26 mouse cellular contexts compared by ENCODE assay signal in genomic region chr10:89567391-89567790, GRCm38 (mm10). TPM values are rescaled to one million over a fixed set of nuclear protein-coding genes. Genes with fewer than 3 reads are reported as not detected.
A peak's percentile ranks its signal among the peaks of the same experiment; 100 is the strongest.
DNase-seq lines count a peak whose midpoint lies in the region; ATAC-seq and TF ChIP-seq lines count a peak whose summit lies in the region.
"Had no signal": no experiment of that assay in that cellular context is flagged by ENCODE, and none has a peak within 500 bp of the region (broad histone marks: within the 10 kb centered on the region; RNA-seq: fewer than 3 reads in every experiment).

No protein-coding gene starts in this region.

- H3K9me3 ChIP-seq in intestine, postnatal 0 days (ENCODE audit: control insufficient read depth): no peaks in the 10 kb centered on the region
- no peaks in the 10 kb centered on the region for H3K9me3 ChIP-seq in intestine, embryonic 16.5 days (ENCODE audit: control insufficient read depth, low read length)
- H3K9me3 ChIP-seq in megakaryocyte, embryonic 14.5 days: peaks cover 14% of the 10 kb centered on the region
- H3K9me3 ChIP-seq: embryonic facial prominence, embryonic 13.5 days; embryonic facial prominence, embryonic 15.5 days; forebrain, embryonic 10.5 days; forebrain, embryonic 12.5 days had no signal

- no peak overlapping the region for H3K27ac ChIP-seq in intestine, postnatal 0 days (ENCODE audit: low read depth, low read length)
- H3K27ac ChIP-seq in intestine, embryonic 16.5 days (ENCODE audit: low read length): no peak overlapping the region
- H3K27ac ChIP-seq: embryonic facial prominence, embryonic 13.5 days; embryonic facial prominence, embryonic 15.5 days; forebrain, embryonic 10.5 days; forebrain, embryonic 12.5 days had no signal

- no peaks in the 10 kb centered on the region for H3K36me3 ChIP-seq in intestine, postnatal 0 days (ENCODE audit: control insufficient read depth, insufficient read depth)
- H3K36me3 ChIP-seq in intestine, embryonic 16.5 days (ENCODE audit: control insufficient read depth, insufficient read depth, low read length): no peaks in the 10 kb centered on the region
- peaks cover 11% of the 10 kb centered on the region for H3K36me3 ChIP-seq in megakaryocyte, embryonic 14.5 days (replicated peaks; ENCODE audit: low read length)
- H3K36me3 ChIP-seq: embryonic facial prominence, embryonic 13.5 days; embryonic facial prominence, embryonic 15.5 days; forebrain, embryonic 10.5 days; forebrain, embryonic 12.5 days had no signal

- no peaks in the 10 kb centered on the region; the same call in 1 of the 2 replicates for H3K4me1 ChIP-seq in intestine, postnatal 0 days (replicated peaks; ENCODE audit: control insufficient read depth, insufficient read depth, low read length)
- H3K4me1 ChIP-seq in intestine, embryonic 16.5 days (ENCODE audit: control insufficient read depth, insufficient read depth, low read length): no peaks in the 10 kb centered on the region
- peaks cover 4% of the 10 kb centered on the region for H3K4me1 ChIP-seq in megakaryocyte, embryonic 14.5 days
- H3K4me1 ChIP-seq: embryonic facial prominence, embryonic 13.5 days; embryonic facial prominence, embryonic 15.5 days; forebrain, embryonic 10.5 days; forebrain, embryonic 12.5 days had no signal

- no peak for DNase-seq in ovary, postnatal 10 days (ENCODE audit: low spot score)
- DNase-seq: adrenal gland, adult 2 months; adrenal gland, postnatal 10 days; adrenal gland, postnatal 25 days; cerebellum, adult 11 months; cerebellum, adult 18-20 months; cerebellum, adult 8-10 months; cerebellum, adult 9-11 months; cerebellum, postnatal 14 days; cerebellum, postnatal 36 days; embryo, embryonic 11 days had no signal

- ATAC-seq in intestine, postnatal 0 days: peak; percentile 78
- no peak for ATAC-seq in intestine, embryonic 16.5 days
- ATAC-seq in megakaryocyte, adult 5-6 weeks (ENCODE audit: poor library complexity, severe bottlenecking): no peak
- ATAC-seq: forebrain, embryonic 14.5 days; forebrain, embryonic 16.5 days had no signal

- no peak overlapping the region for H3K4me3 ChIP-seq in intestine, postnatal 0 days (ENCODE audit: low read depth, low read length)
- no peak overlapping the region for H3K4me3 ChIP-seq in intestine, embryonic 16.5 days (ENCODE audit: low read length)
- peak overlapping the region; percentile 23 for H3K4me3 ChIP-seq in megakaryocyte, embryonic 14.5 days (replicated peaks)
- H3K4me3 ChIP-seq: embryonic facial prominence, embryonic 13.5 days; embryonic facial prominence, embryonic 15.5 days; erythroblast, embryonic 14.5 days; forebrain, embryonic 10.5 days; forebrain, embryonic 12.5 days had no signal

- H3K27me3 ChIP-seq in intestine, postnatal 0 days (replicated peaks; ENCODE audit: control insufficient read depth, insufficient read depth, low read length): no peaks in the 10 kb centered on the region
- no peaks in the 10 kb centered on the region for H3K27me3 ChIP-seq in intestine, embryonic 16.5 days (replicated peaks; ENCODE audit: control insufficient read depth, insufficient read depth, low read length)
- no peaks in the 10 kb centered on the region for H3K27me3 ChIP-seq in megakaryocyte, embryonic 14.5 days (replicated peaks)
- H3K27me3 ChIP-seq: embryonic facial prominence, embryonic 13.5 days; embryonic facial prominence, embryonic 15.5 days; forebrain, embryonic 12.5 days had no signal

- TF ChIP-seq CTCF in intestine, postnatal 0 days (IDR thresholded peaks at IDR 0.05; ENCODE audit: low read depth): no peak

- no peak overlapping the region for H3K9ac ChIP-seq in intestine, postnatal 0 days (ENCODE audit: low read depth, low read length)
- H3K9ac ChIP-seq in intestine, embryonic 16.5 days (ENCODE audit: low read depth, low read length): no peak overlapping the region
- H3K9ac ChIP-seq: embryonic facial prominence, embryonic 13.5 days; embryonic facial prominence, embryonic 15.5 days; forebrain, embryonic 12.5 days had no signal

- 72% methylated on average over 2 of the region's 2 CpGs for WGBS in intestine, postnatal 0 days
- WGBS in intestine, embryonic 16.5 days: 77% methylated on average over 2 of the region's 2 CpGs

- H3K4me2 ChIP-seq in intestine, postnatal 0 days (replicated peaks; ENCODE audit: low read depth): no peak overlapping the region
- H3K4me2 ChIP-seq in intestine, embryonic 16.5 days (ENCODE audit: low read depth, low read length): no peak overlapping the region
- H3K4me2 ChIP-seq: embryonic facial prominence, embryonic 13.5 days; embryonic facial prominence, embryonic 15.5 days; forebrain, embryonic 12.5 days had no signal

RNA-seq across cellular contexts. Expression of gene Nr1h4, which starts 34.0 kb away (rescaled TPM):
- polyA plus RNA-seq in intestine, postnatal 0 days (2015; fragmentation: Nextera tagmentation; extraction: Ambion mirVana): 117 and 139 TPM in 2 replicates
- 84.0 and 108 TPM in 2 replicates for polyA plus RNA-seq in intestine, embryonic 16.5 days (2015; fragmentation: Nextera tagmentation; extraction: Ambion mirVana)
- polyA plus RNA-seq in megakaryocyte, embryonic 14.5 days (2012; ENCODE audit: insufficient read depth, low replicate concordance): 0.16 TPM in 1 of 2 replicates, not detected in the other
- total RNA-seq in megakaryocyte, adult 5-6 weeks (2015): not detected in 2 replicates
- not detected in 2 replicates for total RNA-seq in megakaryocyte, adult 5-6 weeks (2017)
- total RNA-seq: common myeloid progenitor, adult 5-6 weeks; ES-E14; MEL had no signal
- polyA plus RNA-seq: embryonic facial prominence, embryonic 11.5 days; embryonic facial prominence, embryonic 13.5 days; embryonic facial prominence, embryonic 15.5 days; erythroblast, embryonic 14.5 days; forebrain, embryonic 10.5 days; forebrain, embryonic 12.5 days had no signal

RNA-seq across cellular contexts. Expression of gene Slc17a8, which starts 53.7 kb away (rescaled TPM):
- polyA plus RNA-seq in intestine, postnatal 0 days (2015; fragmentation: Nextera tagmentation; extraction: Ambion mirVana): 0.03 TPM in 1 of 2 replicates, not detected in the other
- 0.13 and 0.22 TPM in 2 replicates for polyA plus RNA-seq in intestine, embryonic 16.5 days (2015; fragmentation: Nextera tagmentation; extraction: Ambion mirVana)
- polyA plus RNA-seq in megakaryocyte, embryonic 14.5 days (2012; ENCODE audit: insufficient read depth, low replicate concordance): not detected in 2 replicates
- total RNA-seq in megakaryocyte, adult 5-6 weeks (2015): 0.50 TPM in 1 of 2 replicates, not detected in the other
- not detected in 2 replicates for total RNA-seq in megakaryocyte, adult 5-6 weeks (2017)
- total RNA-seq: adrenal gland, adult 2 months; common myeloid progenitor, adult 5-6 weeks; ES-E14; MEL had no signal
- polyA plus RNA-seq: adrenal gland, adult 2 months; embryonic facial prominence, embryonic 13.5 days; erythroblast, embryonic 14.5 days had no signal

Comparison
In these comparisons a context has a peak if more than half of its experiments do, and no peak if none do; other contexts are left out.
1. RNA of gene Nr1h4, which starts 34.0 kb away (polyA plus RNA-seq): 117 to 139 TPM in intestine, postnatal 0 days and 84.0 to 108 TPM in intestine, embryonic 16.5 days; 0.16 TPM in megakaryocyte, embryonic 14.5 days; every median in the first group is over 10 times any median in the second.